Comparison of ENCODE assay signal across 8 mouse cellular contexts in genomic region chr5:72647958-72648595, GRCm38 (mm10). TPM values are rescaled to one million over a fixed set of nuclear protein-coding genes. Genes with fewer than 3 reads are reported as not detected.
A peak's percentile ranks its signal among the peaks of the same experiment; 100 is the strongest.
DNase-seq lines count a peak whose midpoint lies in the region; ATAC-seq and TF ChIP-seq lines count a peak whose summit lies in the region.

No protein-coding gene starts in this region.

- H3K9me3 ChIP-seq in heart, embryonic 13.5 days, result no peaks in the 10 kb centered on the region
- H3K9me3 ChIP-seq in hindbrain, embryonic 14.5 days (ENCODE audit: control insufficient read depth, low read length), result no peaks in the 10 kb centered on the region
- no peaks in the 10 kb centered on the region for H3K9me3 ChIP-seq in megakaryocyte, embryonic 14.5 days

- H3K4me3 ChIP-seq in heart, embryonic 13.5 days, result peak overlapping the region; percentile 63
- H3K4me3 ChIP-seq in bone marrow macrophage, adult 2 months (ENCODE audit: insufficient read depth, low read length), result peak overlapping the region; percentile 57
- peak overlapping the region; percentile 39 for H3K4me3 ChIP-seq in hindbrain, embryonic 14.5 days (replicated peaks; ENCODE audit: low read length)
- H3K4me3 ChIP-seq in megakaryocyte, embryonic 14.5 days (replicated peaks), result peak overlapping the region; percentile 89

- peaks cover 12% of the 10 kb centered on the region for H3K4me1 ChIP-seq in heart, embryonic 13.5 days
- peaks cover 3% of the 10 kb centered on the region; the same call in 1 of the 2 replicates for H3K4me1 ChIP-seq in bone marrow macrophage, adult 2 months (ENCODE audit: control insufficient read depth, insufficient read depth, low read length)
- H3K4me1 ChIP-seq in hindbrain, embryonic 14.5 days (replicated peaks; ENCODE audit: control insufficient read depth, insufficient read depth, low read length), result no peaks in the 10 kb centered on the region
- H3K4me1 ChIP-seq in megakaryocyte, embryonic 14.5 days, result peaks cover 16% of the 10 kb centered on the region

- H3K27ac ChIP-seq in heart, embryonic 13.5 days (replicated peaks), result no peak overlapping the region
- no peak overlapping the region for H3K27ac ChIP-seq in bone marrow macrophage, adult 2 months (ENCODE audit: insufficient read depth, low read depth, low read length)
- no peak overlapping the region for H3K27ac ChIP-seq in hindbrain, embryonic 14.5 days

- H3K9ac ChIP-seq in heart, embryonic 13.5 days, result peak overlapping the region; percentile 75
- peak overlapping the region; percentile 25; the same call in 1 of the 2 replicates for H3K9ac ChIP-seq in hindbrain, embryonic 14.5 days

- no peak for TF ChIP-seq POLR2A in bone marrow macrophage, adult 2 months (IDR thresholded peaks at IDR 0.05; ENCODE audit: borderline replicate concordance, low read depth, low read length)

- WGBS in heart, embryonic 13.5 days, result 5% methylated on average over 18 of the region's 18 CpGs
- WGBS in hindbrain, embryonic 14.5 days, result 9% methylated on average over 18 of the region's 18 CpGs

- peaks cover 46% of the 10 kb centered on the region for H3K27me3 ChIP-seq in heart, embryonic 13.5 days (replicated peaks)
- peaks cover 24% of the 10 kb centered on the region for H3K27me3 ChIP-seq in hindbrain, embryonic 14.5 days (ENCODE audit: control insufficient read depth, insufficient read depth, low read length)
- H3K27me3 ChIP-seq in megakaryocyte, embryonic 14.5 days (replicated peaks), result peaks cover 60% of the 10 kb centered on the region

- intact Hi-C loops in left cerebral cortex, postnatal 14 days (cut with DNase I), result no loop called here

- TF ChIP-seq CTCF in bone marrow macrophage, adult 2 months (IDR thresholded peaks at IDR 0.05; ENCODE audit: low read depth, low read length), result no peak

- H3K36me3 ChIP-seq in heart, embryonic 13.5 days, result no peaks in the 10 kb centered on the region
- H3K36me3 ChIP-seq in hindbrain, embryonic 14.5 days (replicated peaks; ENCODE audit: control insufficient read depth, insufficient read depth), result no peaks in the 10 kb centered on the region
- no peaks in the 10 kb centered on the region for H3K36me3 ChIP-seq in megakaryocyte, embryonic 14.5 days (replicated peaks; ENCODE audit: low read length)

- ATAC-seq in heart, embryonic 13.5 days (ENCODE audit: extremely low read depth, insufficient number of reproducible peaks, low FRiP score, low TSS enrichment), result no peak
- ATAC-seq in hindbrain, embryonic 14.5 days (ENCODE audit: low FRiP score), result peak; percentile 63

- DNase-seq in heart, postnatal 4 days, result no peak
- no peak for DNase-seq in hindbrain, embryonic 14.5 days (ENCODE audit: low spot score)
- DNase-seq in ovary, postnatal 36 days (ENCODE audit: low spot score), result no peak
- no peak for DNase-seq in left cerebral cortex, postnatal 14 days (ENCODE audit: low spot score in 2 of 2)
- no peak for DNase-seq in adrenal gland, adult 18-20 months (ENCODE audit: low spot score in 2 of 2)

- peak overlapping the region; percentile 94 for H3K4me2 ChIP-seq in heart, embryonic 13.5 days
- peak overlapping the region; percentile 78 for H3K4me2 ChIP-seq in hindbrain, embryonic 14.5 days (replicated peaks)

RNA-seq across cellular contexts. Expression of gene Nipal1, which starts 0.5 kb away (rescaled TPM):
- polyA plus RNA-seq in heart, embryonic 13.5 days (2015; fragmentation: Nextera tagmentation; extraction: Ambion mirVana), result 0.28 and 0.35 TPM in 2 replicates
- under 1 TPM in 1 of 2 experiments, not detected in 1; 0.07 TPM for total RNA-seq in heart, postnatal 4 days (2021)
- 0.25 TPM in 1 of 2 replicates, not detected in the other for polyA plus RNA-seq in bone marrow macrophage, adult 2 months (2012; ENCODE audit: insufficient read depth, insufficient read length, missing spikeins)
- 0.76 and 0.93 TPM in 2 replicates for polyA plus RNA-seq in hindbrain, embryonic 14.5 days (2014; fragmentation: Nextera tagmentation; extraction: Ambion mirVana)
- polyA plus RNA-seq in megakaryocyte, embryonic 14.5 days (2012; ENCODE audit: insufficient read depth, low replicate concordance), result not detected in 2 replicates
- total RNA-seq in left cerebral cortex, postnatal 14 days (2021), result not detected
- total RNA-seq in adrenal gland, adult 18-20 months (2021), result 1 to 10 TPM in 1 of 2 experiments, under 1 TPM in 1; 0.64 to 3.7 TPM

RNA-seq across cellular contexts. Expression of gene Cnga1, which starts 4.0 kb away (rescaled TPM):
- polyA plus RNA-seq in heart, embryonic 13.5 days (2015; fragmentation: Nextera tagmentation; extraction: Ambion mirVana), result not detected in 2 replicates
- not detected for total RNA-seq in heart, postnatal 4 days (2021)
- polyA plus RNA-seq in bone marrow macrophage, adult 2 months (2012; ENCODE audit: insufficient read depth, insufficient read length, missing spikeins), result not detected in 2 replicates
- not detected in 2 replicates for polyA plus RNA-seq in hindbrain, embryonic 14.5 days (2014; fragmentation: Nextera tagmentation; extraction: Ambion mirVana)
- polyA plus RNA-seq in megakaryocyte, embryonic 14.5 days (2012; ENCODE audit: insufficient read depth, low replicate concordance), result not detected in 2 replicates
- not detected for total RNA-seq in left cerebral cortex, postnatal 14 days (2021)
- total RNA-seq in adrenal gland, adult 18-20 months (2021), result not detected

Comparison
In these comparisons a context has a peak if more than half of its experiments do, and no peak if none do; other contexts are left out.
1. H3K4me3 ChIP-seq: peak in every context shown above with its lines; median percentile 89 in megakaryocyte, embryonic 14.5 days; 63 in heart, embryonic 13.5 days; 57 in bone marrow macrophage, adult 2 months; 39 in hindbrain, embryonic 14.5 days.